Mouse (Mus musculus): ENCODE data around the gene Rbm44.

Gene Rbm44

DNA sequence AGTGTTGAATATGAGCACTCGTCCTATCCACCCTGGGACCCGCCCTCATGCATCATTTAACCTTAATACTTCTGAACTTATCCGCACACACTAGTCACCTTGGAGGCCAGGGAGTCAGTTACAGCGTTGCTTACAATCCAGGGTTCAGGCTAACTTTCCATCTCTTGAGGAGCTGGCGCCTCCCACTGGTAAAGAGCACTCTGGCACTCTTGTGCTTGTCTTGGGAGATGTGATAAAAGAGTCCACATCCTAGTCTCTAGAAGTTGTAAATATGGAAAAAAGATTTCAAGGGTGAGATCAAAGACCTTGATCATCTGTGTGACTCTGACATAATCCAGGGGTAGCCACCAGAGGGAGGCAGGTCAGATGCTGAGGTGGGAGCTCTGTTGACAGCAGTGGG lies 37.3 kb upstream of the Rbm44 start:
- TF ChIP-seq CTCF (conservative IDR thresholded peaks at IDR 0.05; ENCODE audit: low read length): no peak
- no peak for TF ChIP-seq POU5F1 (IDR thresholded peaks at IDR 0.05; ENCODE audit: borderline replicate concordance, low read length)
- TF ChIP-seq NANOG (IDR thresholded peaks at IDR 0.05; ENCODE audit: borderline replicate concordance, low read length): no peak
- no peaks in the 10 kb centered on the region for H3K27me3 ChIP-seq (ENCODE audit: insufficient read depth, low read length)
- H3K4me3 ChIP-seq (replicated peaks; ENCODE audit: low read length): no peak overlapping the region
- no peaks in the 10 kb centered on the region for H3K9me3 ChIP-seq (ENCODE audit: low read length)
- peaks cover 16% of the 10 kb centered on the region for H3K36me3 ChIP-seq (ENCODE audit: insufficient read depth, low read length)
- H3K4me1 ChIP-seq (replicated peaks; ENCODE audit: low read depth, low read length): 0 out of 2 replicates have a peak, but pooled peaks cover 3% of the 10 kb centered on the region

DNA sequence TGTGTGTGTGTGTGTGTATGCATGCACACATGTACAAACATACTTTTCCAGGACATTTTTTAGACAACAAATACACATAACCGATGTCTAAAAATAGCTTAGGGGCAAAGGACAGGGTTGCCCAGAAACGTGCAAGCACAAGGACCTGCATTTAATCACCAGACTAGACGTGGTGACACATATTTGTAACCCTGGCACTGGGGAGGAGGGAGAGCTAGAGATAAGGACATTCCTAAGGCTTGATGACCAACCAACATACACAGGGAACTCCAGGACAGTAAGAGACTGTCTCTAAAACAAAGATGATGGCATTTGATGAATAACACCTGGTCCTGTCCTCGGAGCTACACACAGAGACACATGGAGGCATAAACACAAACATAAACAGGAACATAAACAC lies 35.6 kb upstream of the Rbm44 start:
- 0 out of 2 replicates have a peak, but pooled peaks cover 3% of the 10 kb centered on the region for H3K4me1 ChIP-seq (replicated peaks; ENCODE audit: low read depth, low read length)
- H3K36me3 ChIP-seq (ENCODE audit: insufficient read depth, low read length): peaks cover 9% of the 10 kb centered on the region
- no peak overlapping the region for H3K4me3 ChIP-seq (replicated peaks; ENCODE audit: low read length)
- no peaks in the 10 kb centered on the region for H3K9me3 ChIP-seq (ENCODE audit: low read length)
- H3K27me3 ChIP-seq (ENCODE audit: insufficient read depth, low read length): no peaks in the 10 kb centered on the region
- TF ChIP-seq POU5F1 (IDR thresholded peaks at IDR 0.05; ENCODE audit: borderline replicate concordance, low read length): no peak
- no peak for TF ChIP-seq CTCF (conservative IDR thresholded peaks at IDR 0.05; ENCODE audit: low read length)

DNA sequence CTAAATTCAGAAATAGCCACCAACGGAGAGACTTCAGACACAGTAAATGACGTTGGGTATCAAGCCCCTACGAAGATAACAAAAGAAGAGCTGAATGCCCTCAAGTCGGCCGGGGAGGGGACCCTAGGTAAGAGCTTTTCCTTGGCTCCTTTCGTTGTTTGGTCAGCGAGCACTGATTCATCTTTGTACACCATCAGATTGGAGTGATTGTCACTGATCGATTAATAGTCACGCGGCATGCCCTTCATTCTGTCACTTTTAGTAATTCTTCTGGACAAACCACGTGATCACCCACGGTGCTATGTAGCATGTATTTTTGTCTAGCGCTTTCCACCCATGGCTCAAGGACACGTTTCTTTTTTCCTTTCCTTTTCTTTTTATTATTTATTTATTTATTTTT lies 32.7 kb upstream of the Rbm44 start:
- H3K4me3 ChIP-seq (replicated peaks; ENCODE audit: low read length): no peak overlapping the region
- no peak for TF ChIP-seq POU5F1 (IDR thresholded peaks at IDR 0.05; ENCODE audit: borderline replicate concordance, low read length)
- TF ChIP-seq NANOG (IDR thresholded peaks at IDR 0.05; ENCODE audit: borderline replicate concordance, low read length): no peak
- TF ChIP-seq CTCF (conservative IDR thresholded peaks at IDR 0.05; ENCODE audit: low read length): no peak
- peaks cover 14% of the 10 kb centered on the region for H3K36me3 ChIP-seq (ENCODE audit: insufficient read depth, low read length)
- H3K4me1 ChIP-seq (replicated peaks; ENCODE audit: low read depth, low read length): 0 out of 2 replicates have a peak, but pooled peaks cover 3% of the 10 kb centered on the region
- no peaks in the 10 kb centered on the region for H3K9me3 ChIP-seq (ENCODE audit: low read length)
- H3K27me3 ChIP-seq (ENCODE audit: insufficient read depth, low read length): no peaks in the 10 kb centered on the region

DNA sequence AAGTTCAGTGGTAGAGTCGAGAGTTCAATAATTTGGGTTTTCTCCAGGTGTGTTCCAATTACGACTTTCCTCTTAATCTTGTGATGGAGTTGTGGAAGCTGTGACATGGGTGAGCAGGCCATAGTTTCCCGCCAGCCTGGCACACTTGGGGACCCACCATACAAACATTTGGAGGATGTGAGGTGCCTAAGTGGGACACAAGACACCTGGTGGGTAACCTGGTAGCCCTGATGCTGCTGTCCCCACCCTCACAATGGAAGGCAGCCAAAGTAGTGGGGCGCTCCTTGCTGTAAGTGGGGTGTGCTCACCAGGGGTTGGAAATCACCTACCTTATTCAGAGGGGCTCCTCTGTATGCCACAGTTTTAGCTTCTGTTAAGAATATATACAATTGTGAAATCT lies 32.3 kb upstream of the Rbm44 start:
- H3K27me3 ChIP-seq (ENCODE audit: insufficient read depth, low read length): no peaks in the 10 kb centered on the region

DNA sequence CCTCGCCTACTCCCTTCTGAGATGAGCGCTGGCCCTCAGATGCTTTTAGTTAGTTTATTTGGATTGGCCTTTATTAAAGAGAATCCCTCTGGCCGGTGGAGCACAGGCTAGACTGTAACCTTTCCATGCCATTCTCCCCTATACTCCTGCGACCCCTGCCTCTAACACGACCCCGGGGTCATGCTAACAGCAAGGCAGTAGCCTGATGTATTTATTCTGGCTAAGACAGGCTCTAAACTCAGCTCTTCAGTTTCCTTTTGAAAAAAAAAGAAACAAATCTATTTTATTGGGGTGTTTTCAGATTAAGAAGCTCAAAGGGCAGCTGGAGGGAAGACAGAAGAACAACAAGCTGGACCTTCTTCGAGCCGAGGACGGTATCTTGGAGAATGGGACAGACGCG lies 22.8 kb upstream of the Rbm44 start:
- H3K27me3 ChIP-seq (ENCODE audit: insufficient read depth, low read length): no peaks in the 10 kb centered on the region
- no peaks in the 10 kb centered on the region for H3K9me3 ChIP-seq (ENCODE audit: low read length)
- H3K36me3 ChIP-seq (ENCODE audit: insufficient read depth, low read length): 0 out of 2 replicates have a peak, but pooled peaks cover 4% of the 10 kb centered on the region
- H3K4me3 ChIP-seq (replicated peaks; ENCODE audit: low read length): no peak overlapping the region
- TF ChIP-seq POU5F1 (IDR thresholded peaks at IDR 0.05; ENCODE audit: borderline replicate concordance, low read length) (no peak), NANOG (IDR thresholded peaks at IDR 0.05; ENCODE audit: borderline replicate concordance, low read length) (no peak), CTCF (conservative IDR thresholded peaks at IDR 0.05; ENCODE audit: low read length) (no peak)
- H3K4me1 ChIP-seq (replicated peaks; ENCODE audit: low read depth, low read length): no peaks in the 10 kb centered on the region

More for the DNA sequence above, 32.3 kb upstream of the Rbm44 start:
- TF ChIP-seq NANOG (IDR thresholded peaks at IDR 0.05; ENCODE audit: borderline replicate concordance, low read length): no peak
- TF ChIP-seq POU5F1 (IDR thresholded peaks at IDR 0.05; ENCODE audit: borderline replicate concordance, low read length): no peak
- TF ChIP-seq CTCF (conservative IDR thresholded peaks at IDR 0.05; ENCODE audit: low read length): no peak
- Histone ChIP-seq H3K36me3 (ENCODE audit: insufficient read depth, low read length) (peaks cover 13% of the 10 kb centered on the region), H3K4me3 (replicated peaks; ENCODE audit: low read length) (no peak overlapping the region), H3K9me3 (ENCODE audit: low read length) (no peaks in the 10 kb centered on the region), H3K4me1 (replicated peaks; ENCODE audit: low read depth, low read length) (0 out of 2 replicates have a peak, but pooled peaks cover 3% of the 10 kb centered on the region)

DNA sequence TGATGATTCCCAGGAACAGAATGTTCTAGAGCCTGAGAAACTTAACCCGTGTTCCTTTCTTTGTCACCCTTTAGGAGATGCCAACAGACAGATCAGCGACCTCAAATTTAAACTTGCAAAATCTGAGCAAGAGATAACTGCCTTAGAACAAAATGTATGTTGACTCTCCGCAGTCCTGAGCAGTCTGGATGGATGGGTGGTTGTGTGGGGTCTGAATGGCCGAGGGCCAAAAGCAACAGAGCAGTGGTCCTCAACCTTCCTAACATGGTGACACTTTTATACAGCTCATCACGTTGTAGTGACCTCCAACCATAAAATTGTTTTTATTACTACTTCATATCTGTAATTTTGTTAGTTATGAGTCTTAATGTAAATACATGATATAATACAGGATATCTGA lies 21.9 kb upstream of the Rbm44 start:
- Histone ChIP-seq H3K4me3 (replicated peaks; ENCODE audit: low read length) (no peak overlapping the region), H3K9me3 (ENCODE audit: low read length) (no peaks in the 10 kb centered on the region)

DNA sequence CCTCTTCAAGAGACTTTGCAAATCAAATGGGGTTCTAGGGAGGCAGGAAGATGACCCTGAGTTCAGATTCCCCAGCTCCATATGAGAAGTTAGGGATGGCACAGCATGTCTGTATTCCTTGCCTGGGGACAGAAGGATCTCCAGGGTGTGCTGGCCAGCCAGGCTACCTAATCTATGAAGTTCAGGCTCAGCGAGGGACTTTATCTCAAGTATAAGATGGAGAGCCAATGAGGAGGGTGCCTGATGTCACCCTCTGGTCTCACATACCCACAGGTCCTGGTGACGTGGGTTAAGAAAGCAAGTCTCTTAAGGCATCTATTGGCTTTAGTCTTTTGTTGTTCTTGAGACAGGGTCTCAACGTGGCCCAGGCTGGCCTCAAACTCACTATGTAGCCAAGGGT lies 21.4 kb upstream of the Rbm44 start:
- TF ChIP-seq CTCF (conservative IDR thresholded peaks at IDR 0.05; ENCODE audit: low read length) (no peak), POU5F1 (IDR thresholded peaks at IDR 0.05; ENCODE audit: borderline replicate concordance, low read length) (no peak), NANOG (IDR thresholded peaks at IDR 0.05; ENCODE audit: borderline replicate concordance, low read length) (no peak)
- Histone ChIP-seq H3K4me3 (replicated peaks; ENCODE audit: low read length) (no peak overlapping the region), H3K9me3 (ENCODE audit: low read length) (no peaks in the 10 kb centered on the region), H3K36me3 (ENCODE audit: insufficient read depth, low read length) (0 out of 2 replicates have a peak, but pooled peaks cover 4% of the 10 kb centered on the region), H3K27me3 (ENCODE audit: insufficient read depth, low read length) (no peaks in the 10 kb centered on the region), H3K4me1 (replicated peaks; ENCODE audit: low read depth, low read length) (no peaks in the 10 kb centered on the region)

More for the DNA sequence above, 21.9 kb upstream of the Rbm44 start:
- Histone ChIP-seq H3K27me3 (ENCODE audit: insufficient read depth, low read length) (no peaks in the 10 kb centered on the region), H3K4me1 (replicated peaks; ENCODE audit: low read depth, low read length) (no peaks in the 10 kb centered on the region), H3K36me3 (ENCODE audit: insufficient read depth, low read length) (0 out of 2 replicates have a peak, but pooled peaks cover 4% of the 10 kb centered on the region)
- TF ChIP-seq NANOG (IDR thresholded peaks at IDR 0.05; ENCODE audit: borderline replicate concordance, low read length) (no peak), CTCF (conservative IDR thresholded peaks at IDR 0.05; ENCODE audit: low read length) (no peak), POU5F1 (IDR thresholded peaks at IDR 0.05; ENCODE audit: borderline replicate concordance, low read length) (no peak)

DNA sequence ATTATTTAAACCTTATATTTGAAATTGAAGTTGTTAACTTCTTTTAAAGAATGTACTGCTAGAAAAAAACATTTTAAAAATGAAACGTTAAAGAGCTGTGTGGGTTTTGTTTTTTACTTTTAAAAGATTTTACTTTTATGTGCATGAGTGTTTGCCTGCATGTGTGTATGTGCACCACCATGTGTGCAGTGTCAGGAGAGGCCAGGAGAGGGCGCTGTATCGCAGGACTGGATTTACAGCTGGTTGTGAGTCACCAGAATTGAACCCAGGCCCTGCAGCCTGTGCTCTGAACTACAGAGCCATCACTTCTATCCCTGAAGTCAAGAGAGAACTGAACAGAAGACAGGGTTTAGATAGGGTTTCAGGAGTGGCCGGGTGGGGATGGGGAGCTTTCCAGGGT lies 16.0 kb upstream of the Rbm44 start:
- no peaks in the 10 kb centered on the region for H3K4me1 ChIP-seq (replicated peaks; ENCODE audit: low read depth, low read length)
- H3K9me3 ChIP-seq (ENCODE audit: low read length): no peaks in the 10 kb centered on the region
- H3K4me3 ChIP-seq (replicated peaks; ENCODE audit: low read length): no peak overlapping the region
- no peaks in the 10 kb centered on the region for H3K27me3 ChIP-seq (ENCODE audit: insufficient read depth, low read length)
- no peaks in the 10 kb centered on the region for H3K36me3 ChIP-seq (ENCODE audit: insufficient read depth, low read length)
- TF ChIP-seq POU5F1 (IDR thresholded peaks at IDR 0.05; ENCODE audit: borderline replicate concordance, low read length) (no peak), CTCF (conservative IDR thresholded peaks at IDR 0.05; ENCODE audit: low read length) (peak; percentile 72)

DNA sequence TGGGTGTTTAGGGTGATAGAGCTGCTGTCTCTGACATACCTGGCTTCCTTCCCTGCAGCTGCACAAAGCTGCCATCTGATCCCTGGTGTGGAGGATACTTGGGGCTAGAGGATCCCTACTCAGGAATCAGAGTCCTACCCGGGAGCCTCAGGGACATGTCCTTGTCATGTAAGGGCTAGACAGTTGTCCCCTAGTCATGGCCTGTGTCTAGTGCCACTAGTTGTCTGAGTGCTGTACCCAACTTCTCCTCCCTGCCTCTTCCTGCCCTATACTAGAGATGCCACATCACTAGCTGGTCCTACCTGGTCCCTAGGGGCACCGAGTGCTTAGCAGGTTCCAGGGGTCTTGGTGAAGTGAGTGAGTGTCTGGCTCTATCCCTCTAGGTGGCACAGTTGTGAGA lies 7.9 kb upstream of the Rbm44 start:
- TF ChIP-seq NANOG (IDR thresholded peaks at IDR 0.05; ENCODE audit: borderline replicate concordance, low read length) (no peak), CTCF (conservative IDR thresholded peaks at IDR 0.05; ENCODE audit: low read length) (no peak), POU5F1 (IDR thresholded peaks at IDR 0.05; ENCODE audit: borderline replicate concordance, low read length) (no peak)
- H3K36me3 ChIP-seq (ENCODE audit: insufficient read depth, low read length): no peaks in the 10 kb centered on the region
- peaks cover 15% of the 10 kb centered on the region; the same call in 1 of the 2 replicates for H3K9me3 ChIP-seq (ENCODE audit: low read length)
- no peaks in the 10 kb centered on the region for H3K27me3 ChIP-seq (ENCODE audit: insufficient read depth, low read length)
- H3K4me1 ChIP-seq (replicated peaks; ENCODE audit: low read depth, low read length): no peaks in the 10 kb centered on the region
- no peak overlapping the region for H3K4me3 ChIP-seq (replicated peaks; ENCODE audit: low read length)

All from E14TG2a.4 (cell line).